Mouse (Mus musculus) megakaryocyte, adult 5-6 weeks (primary cell): ENCODE measurements around the gene H13. TPM values are rescaled to one million over a fixed set of nuclear protein-coding genes. Genes with fewer than 3 reads are reported as not detected.

ENCODE experiments used
- total RNA-seq, 2 experiments: library from RNA; stranded (forward) in 1 of 2; stranded (reverse) in 1 of 2; fragments of 153-499, 151-499 nt in 1 of 2; fragments of 221-1000, 200-1000 nt in 1 of 2; gene quantifications; 2 replicates each; pipeline versions ENCODE4 v1.2.3 to v1.2.4; 2015 to 2017

The H13 gene
- total RNA-seq, 2 experiments from 2014 or later, result 109 to 165 TPM

Other genes starting within 250 kb of the H13 start
- not detected in 2 replicates for gene Defb23, start 204.8 kb upstream of the H13 start, total RNA-seq (2015)
- gene Defb23, start 204.8 kb upstream of the H13 start, total RNA-seq (2017), result not detected in 2 replicates
- not detected in 2 replicates for gene Defb20, start 192.4 kb upstream of the H13 start, total RNA-seq (2015)
- gene Defb20, start 192.4 kb upstream of the H13 start, total RNA-seq (2017), result not detected in 2 replicates
- gene Defb22, start 179.3 kb upstream of the H13 start, total RNA-seq (2015), result not detected in 2 replicates
- not detected in 2 replicates for gene Defb22, start 179.3 kb upstream of the H13 start, total RNA-seq (2017)
- not detected in 2 replicates for gene Defb26, start 157.8 kb upstream of the H13 start, total RNA-seq (2015)
- not detected in 2 replicates for gene Defb26, start 157.8 kb upstream of the H13 start, total RNA-seq (2017)
- gene Defb28, start 151.2 kb upstream of the H13 start, total RNA-seq (2015), result not detected in 2 replicates
- not detected in 2 replicates for gene Defb28, start 151.2 kb upstream of the H13 start, total RNA-seq (2017)
- gene Defb29, start 129.4 kb upstream of the H13 start, total RNA-seq (2015), result not detected in 2 replicates
- not detected in 2 replicates for gene Defb29, start 129.4 kb upstream of the H13 start, total RNA-seq (2017)
- gene Gm17416, start 100.1 kb upstream of the H13 start, total RNA-seq (2015), result not detected in 2 replicates
- gene Gm17416, start 100.1 kb upstream of the H13 start, total RNA-seq (2017), result not detected in 2 replicates
- gene Defb21, start 96.7 kb upstream of the H13 start, total RNA-seq (2015), result not detected in 2 replicates
- gene Defb21, start 96.7 kb upstream of the H13 start, total RNA-seq (2017), result not detected in 2 replicates
- not detected in 2 replicates for gene Defb19, start 89.1 kb upstream of the H13 start, total RNA-seq (2015)
- not detected in 2 replicates for gene Defb19, start 89.1 kb upstream of the H13 start, total RNA-seq (2017)
- gene Defb45, start 70.1 kb upstream of the H13 start, total RNA-seq (2015), result not detected in 2 replicates
- gene Defb45, start 70.1 kb upstream of the H13 start, total RNA-seq (2017), result not detected in 2 replicates
- not detected in 2 replicates for gene Defb36, start 65.1 kb upstream of the H13 start, total RNA-seq (2015)
- not detected in 2 replicates for gene Defb36, start 65.1 kb upstream of the H13 start, total RNA-seq (2017)
- gene Defb25, start 46.4 kb upstream of the H13 start, total RNA-seq (2015), result not detected in 2 replicates
- not detected in 2 replicates for gene Defb25, start 46.4 kb upstream of the H13 start, total RNA-seq (2017)
- 8.9 and 10.2 TPM in 2 replicates for gene Rem1, start 42.5 kb upstream of the H13 start, total RNA-seq (2015)
- gene Rem1, start 42.5 kb upstream of the H13 start, total RNA-seq (2017), result 9.0 and 15.4 TPM in 2 replicates
- 8.4 and 9.3 TPM in 2 replicates for gene Mcts2, start 17.6 kb downstream of the H13 start, total RNA-seq (2015)
- gene Mcts2, start 17.6 kb downstream of the H13 start, total RNA-seq (2017), result 7.1 and 8.3 TPM in 2 replicates
- gene Id1, start 66.8 kb downstream of the H13 start, total RNA-seq (2015), result 28.4 and 48.3 TPM in 2 replicates
- 35.0 and 40.1 TPM in 2 replicates for gene Id1, start 66.8 kb downstream of the H13 start, total RNA-seq (2017)
- 0.20 and 0.55 TPM in 2 replicates for gene Cox4i2, start 84.7 kb downstream of the H13 start, total RNA-seq (2015)
- gene Cox4i2, start 84.7 kb downstream of the H13 start, total RNA-seq (2017), result 0.41 TPM in 1 of 2 replicates, not detected in the other
- 7.1 and 9.3 TPM in 2 replicates for gene Bcl2l1, start 162.3 kb downstream of the H13 start, total RNA-seq (2015)
- gene Bcl2l1, start 162.3 kb downstream of the H13 start, total RNA-seq (2017), result 9.3 and 12.8 TPM in 2 replicates
- 102 TPM in 2 replicates for gene Tpx2, start 178.5 kb downstream of the H13 start, total RNA-seq (2015)
- 122 and 126 TPM in 2 replicates for gene Tpx2, start 178.5 kb downstream of the H13 start, total RNA-seq (2017)
- gene Mylk2, start 241.9 kb downstream of the H13 start, total RNA-seq (2015), result not detected in 2 replicates
- not detected in 2 replicates for gene Mylk2, start 241.9 kb downstream of the H13 start, total RNA-seq (2017)